Mouse (Mus musculus): ENCODE measurements around the gene Serp1. TPM values are rescaled to one million over a fixed set of nuclear protein-coding genes. Genes with fewer than 3 reads are reported as not detected.
A peak's percentile ranks its signal among the peaks of the same experiment; 100 is the strongest.

The Serp1 gene
- total and polyA plus RNA-seq, 2 experiments from 2014 or later: 35.7 to 45.1 TPM

DNA sequence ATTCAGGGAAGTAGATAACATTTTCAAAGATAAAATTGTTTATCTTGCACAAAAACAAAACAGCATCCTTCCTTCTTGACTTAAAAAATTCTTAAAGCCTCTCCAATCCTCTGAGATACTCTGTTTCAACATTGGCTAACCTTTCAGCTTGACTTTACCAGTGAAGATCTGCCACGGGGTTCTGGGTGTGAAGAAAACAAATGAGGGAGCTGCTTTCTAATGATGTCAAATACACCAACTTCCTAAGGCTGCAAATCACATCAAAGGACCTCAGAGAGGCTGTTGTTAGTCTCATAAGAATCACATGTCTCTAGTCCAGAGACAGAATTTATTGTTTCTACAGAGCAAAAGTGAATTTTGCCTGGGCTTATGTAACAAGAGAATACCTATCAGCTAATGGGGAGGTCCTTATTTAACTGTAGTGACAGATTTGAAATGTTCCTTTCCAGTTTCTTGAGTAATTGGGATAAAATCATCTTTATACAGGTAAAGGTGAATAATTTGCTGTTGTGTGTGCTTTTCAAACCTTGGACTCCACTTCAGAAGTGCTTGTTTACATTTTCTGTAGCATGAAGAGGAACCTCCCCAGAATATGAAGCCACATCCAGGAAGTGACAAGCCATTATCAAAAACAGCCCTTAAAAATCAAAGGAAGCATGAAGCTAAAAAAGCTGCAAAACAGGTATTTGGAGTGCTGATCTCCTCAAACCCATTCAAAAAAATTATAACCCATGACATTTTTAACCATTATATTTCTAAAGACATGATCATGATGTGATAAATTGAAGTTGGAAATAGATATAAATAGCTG, 26.5 kb upstream of the Serp1 start:
- DNase-seq (ENCODE audit: low spot score) (no peak), ATAC-seq (ENCODE audit: low FRiP score) (no peak)
- peaks cover 52% of the 10 kb centered on the region for H3K36me3 ChIP-seq (ENCODE audit: insufficient read depth, low read length)
- no peak overlapping the region for H3K9ac ChIP-seq (replicated peaks; ENCODE audit: low read length, poor library complexity, severe bottlenecking)
- no peaks in the 10 kb centered on the region for H3K9me3 ChIP-seq (ENCODE audit: low read length)
- no peak for TF ChIP-seq CTCF (IDR thresholded peaks at IDR 0.05)
- H3K4me1 ChIP-seq (ENCODE audit: insufficient read depth, low read length): no peaks in the 10 kb centered on the region
- no peak overlapping the region for H3K27ac ChIP-seq (ENCODE audit: low read depth, low read length)
- no peaks in the 10 kb centered on the region for H3K27me3 ChIP-seq (ENCODE audit: insufficient read depth, low read length)
- no peak overlapping the region for H3K4me2 ChIP-seq (ENCODE audit: low read depth, low read length, poor library complexity, severe bottlenecking)
- no peak overlapping the region for H3K4me3 ChIP-seq (ENCODE audit: low read depth, low read length)
- 88% methylated on average over 1 of the region's 1 CpGs for WGBS

DNA sequence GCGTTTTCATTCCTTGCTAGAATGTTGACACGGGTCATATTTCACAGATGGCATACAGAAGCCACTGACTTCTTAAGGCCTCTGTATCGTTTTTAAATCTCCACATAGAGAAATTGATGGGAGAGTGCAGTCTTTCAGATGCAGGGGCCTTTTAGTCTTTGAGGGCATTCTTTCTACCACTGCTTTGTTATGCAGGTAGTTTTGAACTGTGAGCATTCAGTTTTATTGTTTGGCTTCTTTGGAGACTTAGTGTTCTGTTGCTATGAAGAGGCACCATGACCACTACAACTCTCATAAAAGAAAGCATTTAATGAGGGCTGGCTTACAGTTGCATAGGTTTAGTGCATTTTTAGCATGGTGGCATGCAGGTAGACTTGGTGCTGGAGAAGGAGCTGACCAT, 10.9 kb upstream of the Serp1 start:
- 95% methylated on average over 3 of the region's 3 CpGs for WGBS
- Histone ChIP-seq H3K36me3 (ENCODE audit: insufficient read depth, low read length) (peaks cover 13% of the 10 kb centered on the region), H3K4me3 (ENCODE audit: low read depth, low read length) (no peak overlapping the region), H3K27me3 (ENCODE audit: insufficient read depth, low read length) (no peaks in the 10 kb centered on the region), H3K4me1 (ENCODE audit: insufficient read depth, low read length) (no peaks in the 10 kb centered on the region), H3K4me2 (ENCODE audit: low read depth, low read length, poor library complexity, severe bottlenecking) (no peak overlapping the region), H3K9ac (replicated peaks; ENCODE audit: low read length, poor library complexity, severe bottlenecking) (no peak overlapping the region), H3K9me3 (ENCODE audit: low read length) (no peaks in the 10 kb centered on the region), H3K27ac (ENCODE audit: low read depth, low read length) (no peak overlapping the region)
- TF ChIP-seq CTCF (IDR thresholded peaks at IDR 0.05): no peak
- ATAC-seq (ENCODE audit: low FRiP score) (no peak), DNase-seq (ENCODE audit: low spot score) (no peak)

DNA sequence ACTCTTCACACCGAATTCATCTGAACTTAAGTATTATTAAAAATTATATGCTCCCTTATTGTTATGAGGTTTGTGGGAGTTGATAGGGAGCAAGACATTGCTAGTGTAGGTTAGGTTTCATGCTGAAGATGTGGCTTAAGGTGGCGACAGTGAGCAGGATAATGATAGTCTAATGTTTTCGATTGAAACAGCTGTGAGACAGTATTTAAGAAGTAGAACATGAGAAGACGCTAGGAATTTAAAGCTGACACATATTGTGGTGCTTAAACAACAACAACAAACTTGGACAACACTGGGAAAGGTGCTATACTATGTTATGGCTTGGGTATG, 681 bp upstream of the Serp1 start:
- Histone ChIP-seq H3K4me2 (ENCODE audit: low read depth, low read length, poor library complexity, severe bottlenecking) (peak overlapping the region; percentile 46), H3K27ac (ENCODE audit: low read depth, low read length) (peak overlapping the region; percentile 92; the same call in 1 of the 2 replicates), H3K9me3 (ENCODE audit: low read length) (no peaks in the 10 kb centered on the region), H3K9ac (replicated peaks; ENCODE audit: low read length, poor library complexity, severe bottlenecking) (0 out of 2 replicates have a peak overlapping the region, but pooled peaks have one; percentile 50), H3K4me1 (ENCODE audit: insufficient read depth, low read length) (peaks cover 5% of the 10 kb centered on the region; the same call in 1 of the 2 replicates), H3K4me3 (ENCODE audit: low read depth, low read length) (peak overlapping the region; percentile 95), H3K36me3 (ENCODE audit: insufficient read depth, low read length) (peaks cover 7% of the 10 kb centered on the region; the same call in 1 of the 2 replicates), H3K27me3 (ENCODE audit: insufficient read depth, low read length) (no peaks in the 10 kb centered on the region)
- DNase-seq (ENCODE audit: low spot score) (peak; percentile 38), ATAC-seq (ENCODE audit: low FRiP score) (peak; percentile 20; the same call in 1 of the 2 replicates)
- peak; percentile 63 for TF ChIP-seq CTCF (IDR thresholded peaks at IDR 0.05)
- WGBS: 7% methylated on average over 4 of the region's 4 CpGs

DNA sequence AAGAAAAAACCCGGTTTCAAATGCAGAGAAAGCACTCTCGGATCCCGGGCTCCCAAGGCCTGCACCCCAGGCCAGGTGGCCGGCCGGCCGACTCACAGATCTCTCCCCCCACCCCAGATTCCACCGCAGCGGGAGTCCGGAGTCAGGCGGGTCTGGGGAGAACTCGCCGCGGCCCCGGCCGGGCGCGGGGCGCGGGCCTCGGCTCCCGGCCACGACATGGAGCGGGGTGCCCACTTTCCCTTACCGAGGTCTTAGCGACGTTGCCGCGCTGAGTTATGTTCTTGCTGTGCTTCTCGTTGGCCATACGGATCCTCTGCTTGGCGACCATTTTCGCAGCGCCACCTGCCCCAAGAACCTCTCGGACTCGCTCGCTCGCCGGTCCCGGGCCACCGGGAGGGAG, 526 bp downstream of the Serp1 start:
- peak overlapping the region; percentile 92 for H3K27ac ChIP-seq (ENCODE audit: low read depth, low read length)
- TF ChIP-seq CTCF (IDR thresholded peaks at IDR 0.05): no peak
- WGBS: under 1% methylated on average over 40 of the region's 40 CpGs

DNA sequence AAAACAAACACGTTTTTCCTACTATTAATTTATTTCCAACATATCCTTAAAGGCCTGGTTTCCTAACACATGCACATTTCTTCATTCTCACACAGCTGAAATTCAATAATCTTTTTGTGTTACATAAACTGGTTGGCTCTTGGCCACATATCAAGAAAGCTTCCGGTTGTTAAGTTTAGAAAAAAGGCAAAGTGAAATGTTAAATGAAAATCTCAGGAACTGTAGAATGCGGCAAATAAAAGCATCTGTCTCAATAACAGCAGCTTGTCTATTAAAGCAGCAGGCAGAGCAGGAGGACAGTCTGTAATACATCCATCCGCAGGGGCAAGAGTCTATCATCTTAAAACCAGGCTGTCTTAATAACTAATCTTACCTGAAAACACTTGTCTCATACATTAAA, 1.4 kb downstream of the Serp1 start:
- peaks cover 7% of the 10 kb centered on the region; the same call in 1 of the 2 replicates for H3K36me3 ChIP-seq (ENCODE audit: insufficient read depth, low read length)
- ATAC-seq (ENCODE audit: low FRiP score) (no peak), DNase-seq (ENCODE audit: low spot score) (no peak)
- H3K9me3 ChIP-seq (ENCODE audit: low read length): no peaks in the 10 kb centered on the region
- H3K4me1 ChIP-seq (ENCODE audit: insufficient read depth, low read length): peaks cover 5% of the 10 kb centered on the region; the same call in 1 of the 2 replicates
- peak overlapping the region; percentile 95 for H3K4me3 ChIP-seq (ENCODE audit: low read depth, low read length)
- peak overlapping the region; percentile 71 for H3K4me2 ChIP-seq (ENCODE audit: low read depth, low read length, poor library complexity, severe bottlenecking)
- WGBS: 72% methylated on average over 4 of the region's 4 CpGs
- no peak for TF ChIP-seq CTCF (IDR thresholded peaks at IDR 0.05)
- H3K27ac ChIP-seq (ENCODE audit: low read depth, low read length): no peak overlapping the region
- no peaks in the 10 kb centered on the region for H3K27me3 ChIP-seq (ENCODE audit: insufficient read depth, low read length)
- 0 out of 2 replicates have a peak overlapping the region, but pooled peaks have one; percentile 1 for H3K9ac ChIP-seq (replicated peaks; ENCODE audit: low read length, poor library complexity, severe bottlenecking)

More for the DNA sequence above, 526 bp downstream of the Serp1 start:
- Histone ChIP-seq H3K4me1 (ENCODE audit: insufficient read depth, low read length) (peaks cover 5% of the 10 kb centered on the region; the same call in 1 of the 2 replicates), H3K27me3 (ENCODE audit: insufficient read depth, low read length) (no peaks in the 10 kb centered on the region), H3K9ac (replicated peaks; ENCODE audit: low read length, poor library complexity, severe bottlenecking) (peak overlapping the region; percentile 95), H3K9me3 (ENCODE audit: low read length) (no peaks in the 10 kb centered on the region), H3K4me3 (ENCODE audit: low read depth, low read length) (peak overlapping the region; percentile 95), H3K36me3 (ENCODE audit: insufficient read depth, low read length) (peaks cover 7% of the 10 kb centered on the region; the same call in 1 of the 2 replicates), H3K4me2 (ENCODE audit: low read depth, low read length, poor library complexity, severe bottlenecking) (peak overlapping the region; percentile 71)
- DNase-seq (ENCODE audit: low spot score) (peak; percentile 26), ATAC-seq (ENCODE audit: low FRiP score) (peak; percentile 48; the same call in 1 of the 2 replicates)

DNA sequence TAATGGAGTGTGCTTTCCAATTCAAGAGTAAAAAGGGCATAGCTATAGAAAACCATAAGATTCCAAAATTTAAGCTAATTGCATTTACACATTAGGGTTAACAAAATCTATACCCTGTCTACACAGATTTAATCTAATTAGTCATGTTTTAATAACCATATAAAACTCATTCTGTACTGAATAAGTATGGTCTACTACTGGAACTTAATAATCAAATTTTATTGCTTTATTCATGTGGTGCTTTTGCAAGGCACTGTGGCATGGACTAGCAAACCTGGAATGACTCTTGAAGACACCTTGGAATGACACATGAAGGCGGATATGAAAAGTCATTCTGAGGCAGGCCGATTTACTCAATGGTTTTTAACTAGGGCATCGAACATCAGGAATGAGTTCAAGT, 2.3 kb downstream of the Serp1 start:
- WGBS: 93% methylated on average over 3 of the region's 3 CpGs
- ATAC-seq (ENCODE audit: low FRiP score) (no peak), DNase-seq (ENCODE audit: low spot score) (no peak)
- TF ChIP-seq CTCF (IDR thresholded peaks at IDR 0.05): no peak
- H3K27me3 ChIP-seq (ENCODE audit: insufficient read depth, low read length): no peaks in the 10 kb centered on the region
- H3K9ac ChIP-seq (replicated peaks; ENCODE audit: low read length, poor library complexity, severe bottlenecking): no peak overlapping the region
- H3K36me3 ChIP-seq (ENCODE audit: insufficient read depth, low read length): peaks cover 7% of the 10 kb centered on the region; the same call in 1 of the 2 replicates
- H3K4me2 ChIP-seq (ENCODE audit: low read depth, low read length, poor library complexity, severe bottlenecking): no peak overlapping the region
- no peaks in the 10 kb centered on the region for H3K9me3 ChIP-seq (ENCODE audit: low read length)
- H3K4me1 ChIP-seq (ENCODE audit: insufficient read depth, low read length): peaks cover 5% of the 10 kb centered on the region; the same call in 1 of the 2 replicates
- no peak overlapping the region for H3K27ac ChIP-seq (ENCODE audit: low read depth, low read length)
- H3K4me3 ChIP-seq (ENCODE audit: low read depth, low read length): no peak overlapping the region

All from midbrain, postnatal 0 days (tissue).